Mouse (Mus musculus) G1E (cell line): Measurements from ENCODE around the gene Mrps18b. TPM values are rescaled to one million over a fixed set of nuclear protein-coding genes. Genes with fewer than 3 reads are reported as not detected.
"Not testable (repeated sequence)": the region's sequence is repeated elsewhere in the genome, so short reads cannot be mapped to it uniquely, and the experiment has no call there.

Source experiments
- ATAC-seq: 2 replicates; pipeline ENCODE4 v1.8.0; 2016; ENCODE audit warnings: mild to moderate bottlenecking; ENCODE audit not compliant: insufficient number of reproducible peaks, poor library complexity, low FRiP score, severe bottlenecking; ENCODE audit errors: extremely low read depth
- DNase-seq: peaks from one replicate; pipeline ENCODE4 v3.0.0; 2012; ENCODE audit warnings: low spot score
- H3K27me3 ChIP-seq: 2 replicates; pipeline ENCODE4 v1.6.1; 2012; ENCODE audit warnings: mild to moderate bottlenecking, low read length, inconsistent platforms; ENCODE audit not compliant: insufficient read depth
- H3K36me3 ChIP-seq: replicated peaks from 2 replicates; pipeline ENCODE3; 2012; ENCODE audit warnings: mild to moderate bottlenecking, inconsistent platforms
- H3K4me1 ChIP-seq: 2 replicates; pipeline ENCODE4 v1.6.1; 2012; ENCODE audit warnings: low read depth, low read length, inconsistent platforms, mixed read lengths; ENCODE audit not compliant: insufficient read depth
- H3K4me3 ChIP-seq: 2 replicates; pipeline ENCODE4 v1.5.1; 2012; ENCODE audit warnings: low read depth, mild to moderate bottlenecking, inconsistent platforms, low read length, moderate library complexity, mixed read lengths
- H3K9me3 ChIP-seq: replicated peaks from 2 replicates; pipeline ENCODE4 v1.6.1; 2012; ENCODE audit warnings: inconsistent platforms
- CTCF ChIP-seq: IDR thresholded peaks from 2 replicates; pipeline ENCODE4 v1.5.1; 2012; ENCODE audit warnings: low read depth, low read length, inconsistent platforms, mixed read lengths
- GATA1 ChIP-seq: IDR thresholded peaks from 2 replicates; pipeline ENCODE4 v1.6.1; 2012; ENCODE audit warnings: borderline replicate concordance, low read length, inconsistent platforms, mixed read lengths
- GATA2 ChIP-seq: IDR thresholded peaks from 2 replicates; pipeline ENCODE4 v1.6.1; 2012; ENCODE audit warnings: low read depth, low read length, inconsistent platforms, borderline replicate concordance
- POLR2AphosphoS5 ChIP-seq: IDR thresholded peaks from 2 replicates; pipeline ENCODE4 v1.6.1; 2012; ENCODE audit warnings: low read depth, low read length, inconsistent platforms; ENCODE audit not compliant: insufficient replicate concordance
- TAL1 ChIP-seq: conservative IDR thresholded peaks from 2 replicates; pipeline ENCODE4 v1.6.1; 2012; ENCODE audit warnings: low read depth, low read length, inconsistent platforms, mixed read lengths
- polyA plus RNA-seq: library from polyadenylated mRNA; stranded (reverse); fragments of >175 nt; gene quantifications from 2 replicates; pipeline ENCODE4 v1.2.3, GENCODE M21; 2012
- total RNA-seq, 2 experiments: library from RNA; stranded (forward) in 1 of 2; stranded (reverse) in 1 of 2; fragments of 200-1000 nt in 1 of 2; fragments of >200 nt in 1 of 2; fragmentation: Nextera tagmentation in 1 of 2; gene quantifications; 2 replicates each; pipeline ENCODE4 v1.2.3; 2014 to 2017

The Mrps18b gene
- 107 and 118 TPM in 2 replicates for total RNA-seq (2014; fragmentation: Nextera tagmentation)
- 103 and 127 TPM in 2 replicates for total RNA-seq (2017)
- 7.8 and 8.9 TPM in 2 replicates for polyA plus RNA-seq

- H3K4me1 ChIP-seq, result peaks cover 56% of the 10 kb centered on the region
- H3K4me3 ChIP-seq, result peak within 1 kb of the TSS; percentile 79
- H3K36me3 ChIP-seq, result peaks cover 55% of the 10 kb centered on the region
Observed at GRCm38 (mm10) chr17:35916297-35917142, at the start of gene Mrps18b, which contains the start of gene Ppp1r10. TSS of gene Mrps18b (minus strand) at chr17:35916389. TSS of gene Ppp1r10 (plus strand) at chr17:35916434.

GRCm38 (mm10) chr17:35963279-35963678, 47.1 kb upstream of the Mrps18b start:
- Histone ChIP-seq H3K9me3 (no peaks in the 10 kb centered on the region), H3K4me1 (peaks cover 33% of the 10 kb centered on the region), H3K27me3 (no peaks in the 10 kb centered on the region; the same call in 1 of the 2 replicates), H3K4me3 (no peak overlapping the region), H3K36me3 (peaks cover 98% of the 10 kb centered on the region)
- TF ChIP-seq CTCF (no peak), POLR2AphosphoS5 (no peak), GATA1 (no peak), TAL1 (no peak), GATA2 (no peak)
- ATAC-seq, result no peak
- DNase-seq, result no peak

More at GRCm38 (mm10) chr17:35916297-35917142, at the start of gene Mrps18b, which contains the start of gene Ppp1r10:
- Histone ChIP-seq H3K9me3 (no peaks in the 10 kb centered on the region), H3K27me3 (no peaks in the 10 kb centered on the region)
- ATAC-seq, result peak; percentile 80
- TF ChIP-seq POLR2AphosphoS5 (peak; percentile 98), GATA1 (no peak)
- peak; percentile 91 for DNase-seq

- H3K36me3 ChIP-seq, result peaks cover 92% of the 10 kb centered on the region
- ATAC-seq, result no peak
- H3K4me1 ChIP-seq, result peaks cover 22% of the 10 kb centered on the region
Observed at GRCm38 (mm10) chr17:35958533-35959223, 42.5 kb upstream of the Mrps18b start.

GRCm38 (mm10) chr17:35954665-35955064, 38.5 kb upstream of the Mrps18b start:
- Histone ChIP-seq H3K4me3 (no peak overlapping the region), H3K36me3 (peaks cover 54% of the 10 kb centered on the region), H3K9me3 (no peaks in the 10 kb centered on the region), H3K27me3 (peaks cover 9% of the 10 kb centered on the region; the same call in 1 of the 2 replicates), H3K4me1 (peaks cover 16% of the 10 kb centered on the region)
- ATAC-seq, result no peak
- DNase-seq, result no peak
- no peak for TF ChIP-seq POLR2AphosphoS5
- no peak for TF ChIP-seq TAL1
- TF ChIP-seq GATA2, result no peak

More at GRCm38 (mm10) chr17:35958533-35959223, 42.5 kb upstream of the Mrps18b start:
- no peak for DNase-seq
- H3K4me3 ChIP-seq, result no peak overlapping the region
- TF ChIP-seq CTCF, result no peak
- H3K9me3 ChIP-seq, result no peaks in the 10 kb centered on the region
- H3K27me3 ChIP-seq, result no peaks in the 10 kb centered on the region; the same call in 1 of the 2 replicates

GRCm38 (mm10) chr17:35952559-35952958, 36.4 kb upstream of the Mrps18b start:
- H3K4me1 ChIP-seq, H3K9me3 ChIP-seq, H3K4me3 ChIP-seq, DNase-seq, ATAC-seq: not testable (repeated sequence)
- peaks cover 14% of the 10 kb centered on the region for H3K27me3 ChIP-seq
- H3K36me3 ChIP-seq, result peaks cover 33% of the 10 kb centered on the region

- not testable (repeated sequence) for ATAC-seq
Observed at GRCm38 (mm10) chr17:35950946-35951345, 34.8 kb upstream of the Mrps18b start.

GRCm38 (mm10) chr17:35939941-35940340, 23.8 kb upstream of the Mrps18b start:
- DNase-seq (no peak), ATAC-seq (no peak)
- Histone ChIP-seq H3K4me1 (no peaks in the 10 kb centered on the region; the same call in 1 of the 2 replicates), H3K9me3 (peaks cover 6% of the 10 kb centered on the region), H3K27me3 (no peaks in the 10 kb centered on the region), H3K36me3 (no peaks in the 10 kb centered on the region), H3K4me3 (no peak overlapping the region)
- TF ChIP-seq GATA1 (no peak), TAL1 (no peak), GATA2 (no peak), CTCF (no peak), POLR2AphosphoS5 (no peak)

More at GRCm38 (mm10) chr17:35950946-35951345, 34.8 kb upstream of the Mrps18b start:
- not testable (repeated sequence) for DNase-seq, H3K9me3 ChIP-seq, H3K4me1 ChIP-seq, H3K4me3 ChIP-seq
- Histone ChIP-seq H3K27me3 (peaks cover 19% of the 10 kb centered on the region), H3K36me3 (peaks cover 17% of the 10 kb centered on the region)
